Mouse (Mus musculus): ENCODE measurements around the gene Nck1. TPM values are rescaled to one million over a fixed set of nuclear protein-coding genes. Genes with fewer than 3 reads are reported as not detected.

Gene Nck1
- polyA plus RNA-seq, 1 experiment: 17.1 TPM

GRCm38 (mm10) chr9:100520012-100520411 lies 25.9 kb downstream of the Nck1 start:
- peaks cover 69% of the 10 kb centered on the region for H3K79me2 ChIP-seq (ENCODE audit: control insufficient read depth, insufficient read depth)
- H3K27me3 ChIP-seq (ENCODE audit: control insufficient read depth, insufficient read depth, insufficient read length): no peaks in the 10 kb centered on the region
- no peak overlapping the region for H3K4me3 ChIP-seq
- H3K36me3 ChIP-seq (ENCODE audit: control insufficient read depth, insufficient read depth): no peaks in the 10 kb centered on the region
- no peak overlapping the region for H3K4me2 ChIP-seq (ENCODE audit: low read depth)
- no peak overlapping the region for H3ac ChIP-seq (ENCODE audit: control insufficient read depth, insufficient read length)
- TF ChIP-seq MYOD1 (IDR thresholded peaks at IDR 0.05; ENCODE audit: control insufficient read depth in 1 of 3, insufficient read length in 2 of 3, low read depth in 2 of 3) (no peak), TCF3 (IDR thresholded peaks at IDR 0.05; ENCODE audit: insufficient read length, low read depth) (no peak), POLR2AphosphoS2 (IDR thresholded peaks at IDR 0.05; ENCODE audit: insufficient read length, low read depth) (no peak), CEBPB (IDR thresholded peaks at IDR 0.05; ENCODE audit: insufficient read depth, poor library complexity, severe bottlenecking) (no peak), REST (IDR thresholded peaks at IDR 0.05; ENCODE audit: insufficient read depth, insufficient read length) (no peak), E2F4 (IDR thresholded peaks at IDR 0.05; ENCODE audit: insufficient read depth) (no peak), MAX (IDR thresholded peaks at IDR 0.05; ENCODE audit: low read depth) (no peak), MYOG (IDR thresholded peaks at IDR 0.05; ENCODE audit: control insufficient read depth in 1 of 3, insufficient read depth in 1 of 3, insufficient read length in 2 of 3, low read depth in 2 of 3) (no peak)

DNA sequence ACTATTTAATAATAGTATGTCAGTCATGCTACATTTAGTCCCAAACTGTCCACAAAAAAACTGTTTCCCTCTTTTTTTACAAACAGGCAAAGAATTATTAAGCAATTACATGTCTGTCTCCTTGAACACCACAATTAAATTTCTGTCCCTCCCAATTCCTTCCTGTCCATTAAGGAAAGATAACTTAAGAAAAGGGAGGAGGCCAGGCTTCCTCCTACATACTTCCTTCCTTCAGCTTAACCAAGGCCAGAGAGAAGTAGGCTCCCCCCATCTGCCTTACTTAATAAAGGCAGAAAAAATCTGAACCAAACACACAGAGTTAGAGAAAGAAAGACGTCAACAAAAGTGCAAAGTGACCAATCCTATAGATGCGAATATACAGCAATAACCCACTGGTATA lies 38.4 kb downstream of the Nck1 start:
- Histone ChIP-seq H3K4me3 (no peak overlapping the region), H3K36me3 (ENCODE audit: control insufficient read depth, insufficient read depth) (no peaks in the 10 kb centered on the region), H3K79me2 (ENCODE audit: control insufficient read depth, insufficient read depth) (peaks cover 87% of the 10 kb centered on the region), H3ac (ENCODE audit: control insufficient read depth, insufficient read length) (no peak overlapping the region), H3K4me2 (ENCODE audit: low read depth) (no peak overlapping the region), H3K27me3 (ENCODE audit: control insufficient read depth, insufficient read depth, insufficient read length) (no peaks in the 10 kb centered on the region)
- TF ChIP-seq POLR2A (IDR thresholded peaks at IDR 0.05; ENCODE audit: insufficient read length, low read depth): no peak
- no peak for TF ChIP-seq MAX (IDR thresholded peaks at IDR 0.05; ENCODE audit: low read depth)
- TF ChIP-seq TCF3 (IDR thresholded peaks at IDR 0.05; ENCODE audit: insufficient read length, low read depth): no peak
- no peak for TF ChIP-seq SRF (IDR thresholded peaks at IDR 0.05; ENCODE audit: control insufficient read depth, insufficient read length, low read depth)
- no peak for TF ChIP-seq TCF12 (IDR thresholded peaks at IDR 0.05; ENCODE audit: insufficient read depth, poor library complexity, severe bottlenecking)
- no peak for TF ChIP-seq CEBPB (IDR thresholded peaks at IDR 0.05; ENCODE audit: insufficient read depth, poor library complexity, severe bottlenecking)
- no peak for TF ChIP-seq MYOD1 (IDR thresholded peaks at IDR 0.05; ENCODE audit: control insufficient read depth in 1 of 3, insufficient read length in 2 of 3, low read depth in 2 of 3)

DNA sequence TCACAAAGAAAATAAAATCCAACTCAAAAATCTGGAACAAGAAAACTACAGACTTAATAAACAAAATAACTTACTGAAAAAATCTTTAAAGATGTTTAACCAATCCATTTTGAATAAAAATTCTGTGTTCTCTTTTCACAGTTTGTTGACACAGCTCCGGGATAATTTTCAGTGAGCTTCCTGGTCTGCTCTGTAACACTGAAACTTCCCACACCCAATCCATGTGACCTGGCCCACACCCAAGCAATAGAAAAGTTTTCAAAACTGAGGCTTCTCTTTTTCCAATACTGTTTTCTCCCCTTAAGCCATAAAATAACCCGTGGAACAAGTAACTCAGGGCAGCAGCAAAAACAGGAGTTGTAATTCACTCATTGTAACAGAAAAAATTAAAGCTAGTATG lies 39.3 kb downstream of the Nck1 start:
- H3K27me3 ChIP-seq (ENCODE audit: control insufficient read depth, insufficient read depth, insufficient read length): no peaks in the 10 kb centered on the region
- TF ChIP-seq CEBPB (IDR thresholded peaks at IDR 0.05; ENCODE audit: insufficient read depth, poor library complexity, severe bottlenecking): no peak
- TF ChIP-seq USF1 (IDR thresholded peaks at IDR 0.05; ENCODE audit: low read depth): peak; percentile 51
- TF ChIP-seq MYOD1 (IDR thresholded peaks at IDR 0.05; ENCODE audit: control insufficient read depth in 1 of 3, insufficient read length in 2 of 3, low read depth in 2 of 3): no peak
- TF ChIP-seq SRF (IDR thresholded peaks at IDR 0.05; ENCODE audit: control insufficient read depth, insufficient read length, low read depth): no peak
- no peak for TF ChIP-seq POLR2AphosphoS2 (IDR thresholded peaks at IDR 0.05; ENCODE audit: insufficient read length, low read depth)
- no peak overlapping the region for H3ac ChIP-seq (ENCODE audit: control insufficient read depth, insufficient read length)
- peaks cover 87% of the 10 kb centered on the region for H3K79me2 ChIP-seq (ENCODE audit: control insufficient read depth, insufficient read depth)
- H3K4me2 ChIP-seq (ENCODE audit: low read depth): peak overlapping the region; percentile 37
- no peak overlapping the region for H3K4me3 ChIP-seq
- peaks cover 7% of the 10 kb centered on the region for H3K36me3 ChIP-seq (ENCODE audit: control insufficient read depth, insufficient read depth)

GRCm38 (mm10) chr9:100505498-100505897 lies 40.4 kb downstream of the Nck1 start:
- no peak for TF ChIP-seq USF1 (IDR thresholded peaks at IDR 0.05; ENCODE audit: low read depth)
- H3K79me2 ChIP-seq (ENCODE audit: control insufficient read depth, insufficient read depth): peaks cover 77% of the 10 kb centered on the region
- no peak overlapping the region for H3K4me2 ChIP-seq (ENCODE audit: low read depth)
- no peaks in the 10 kb centered on the region for H3K27me3 ChIP-seq (ENCODE audit: control insufficient read depth, insufficient read depth, insufficient read length)
- H3ac ChIP-seq (ENCODE audit: control insufficient read depth, insufficient read length): no peak overlapping the region
- H3K36me3 ChIP-seq (ENCODE audit: control insufficient read depth, insufficient read depth): peaks cover 8% of the 10 kb centered on the region
- H3K4me3 ChIP-seq: no peak overlapping the region

DNA sequence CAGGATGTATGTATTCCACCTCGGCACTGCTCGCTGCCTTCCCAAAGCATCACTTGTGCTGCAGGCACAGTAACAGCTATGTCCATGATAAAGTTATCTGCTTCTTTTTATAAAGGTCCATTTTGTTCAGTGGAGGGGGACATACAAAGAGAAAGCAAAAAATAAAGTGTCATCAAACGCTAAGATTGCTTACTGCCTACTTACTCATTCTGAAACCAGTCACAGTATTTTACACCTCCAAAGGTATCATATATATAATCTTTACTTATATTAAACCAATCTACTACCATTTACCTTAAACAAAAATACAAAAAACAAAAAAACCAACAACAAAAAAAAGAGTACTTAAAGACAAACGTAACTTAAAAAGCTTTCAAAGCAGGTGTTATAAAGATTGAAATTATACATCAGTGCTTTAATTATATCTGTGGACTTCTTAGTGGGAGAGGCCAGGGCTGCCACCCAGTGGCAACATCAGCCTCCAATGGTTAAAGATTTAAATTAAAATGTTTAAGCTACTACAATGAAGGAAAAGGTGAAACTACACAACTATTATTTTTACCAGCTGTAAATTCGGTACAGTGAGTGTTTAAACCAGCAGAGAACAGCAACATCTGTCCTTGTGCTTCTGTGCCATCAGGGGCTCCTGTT lies 52.2 kb downstream of the Nck1 start:
- Histone ChIP-seq H3K27me3 (ENCODE audit: control insufficient read depth, insufficient read depth, insufficient read length) (no peaks in the 10 kb centered on the region), H3ac (ENCODE audit: control insufficient read depth, insufficient read length) (no peak overlapping the region), H3K79me2 (ENCODE audit: control insufficient read depth, insufficient read depth) (peaks cover 5% of the 10 kb centered on the region), H3K4me3 (no peak overlapping the region), H3K4me2 (ENCODE audit: low read depth) (no peak overlapping the region), H3K36me3 (ENCODE audit: control insufficient read depth, insufficient read depth) (peaks cover 12% of the 10 kb centered on the region)
- TF ChIP-seq SRF (IDR thresholded peaks at IDR 0.05; ENCODE audit: control insufficient read depth, insufficient read length, low read depth) (no peak), USF1 (IDR thresholded peaks at IDR 0.05; ENCODE audit: low read depth) (no peak), E2F4 (IDR thresholded peaks at IDR 0.05; ENCODE audit: insufficient read depth) (no peak), MYOG (IDR thresholded peaks at IDR 0.05; ENCODE audit: control insufficient read depth in 1 of 3, insufficient read depth in 1 of 3, insufficient read length in 2 of 3, low read depth in 2 of 3) (no peak), TCF3 (IDR thresholded peaks at IDR 0.05; ENCODE audit: insufficient read length, low read depth) (no peak), TCF12 (IDR thresholded peaks at IDR 0.05; ENCODE audit: insufficient read depth, poor library complexity, severe bottlenecking) (no peak), MYOD1 (IDR thresholded peaks at IDR 0.05; ENCODE audit: control insufficient read depth in 1 of 3, insufficient read length in 2 of 3, low read depth in 2 of 3) (no peak)
